Mouse (Mus musculus) limb, embryonic 13.5 days (tissue): ENCODE measurements around the gene Gclc. TPM values are rescaled to one million over a fixed set of nuclear protein-coding genes. Genes with fewer than 3 reads are reported as not detected.

Source experiments
- ATAC-seq: fragments of 200-750 bp; cut with Nextera tagmentation; 2 replicates; pipeline ENCODE4 v1.8.0; 2017; ENCODE audit warnings: low read depth, moderate number of reproducible peaks, moderate TSS enrichment; ENCODE audit not compliant: low FRiP score
- H3K27ac ChIP-seq: fragments of 300-500 bp; sonication (generic); 2 replicates; pipeline ENCODE4 v1.5.1; 2015; ENCODE audit warnings: inconsistent platforms, mild to moderate bottlenecking, moderate library complexity
- H3K27me3 ChIP-seq: fragments of 300-500 bp; sonication (generic); 2 replicates; pipeline ENCODE4 v1.6.1; 2015; ENCODE audit warnings: mild to moderate bottlenecking, inconsistent platforms
- H3K36me3 ChIP-seq: fragments of 300-500 bp; sonication (generic); 2 replicates; pipeline ENCODE4 v1.6.1; 2015; ENCODE audit warnings: inconsistent platforms, mild to moderate bottlenecking, moderate library complexity
- H3K4me1 ChIP-seq: fragments of 300-500 bp; sonication (generic); 2 replicates; pipeline ENCODE4 v1.6.1; 2015; ENCODE audit warnings: inconsistent platforms
- H3K4me2 ChIP-seq: fragments of 300-500 bp; sonication (generic); replicated peaks from 2 replicates; pipeline ENCODE4 v1.6.1; 2015; ENCODE audit warnings: inconsistent platforms, mild to moderate bottlenecking, moderate library complexity
- H3K4me3 ChIP-seq: fragments of 300-500 bp; sonication (generic); 2 replicates; pipeline ENCODE4 v1.5.1; 2015; ENCODE audit warnings: moderate library complexity, mild to moderate bottlenecking, inconsistent platforms
- H3K9ac ChIP-seq: fragments of 300-500 bp; sonication (generic); 2 replicates; pipeline ENCODE4 v1.6.1; 2015; ENCODE audit warnings: mild to moderate bottlenecking, inconsistent platforms
- H3K9me3 ChIP-seq: fragments of 300-500 bp; sonication (generic); 2 replicates; pipeline ENCODE4 v1.6.1; 2016; ENCODE audit warnings: inconsistent platforms
- WGBS: fragments of 180-500 bp; shearing (Covaris S2); methylation state at CpG from one replicate; pipeline ENCODE4 v1.1.7; 2015; 5-methylcytosine and 5-hydroxymethylcytosine counted together
- polyA plus RNA-seq: library from polyadenylated mRNA; unstranded; fragments of >200 nt; fragmentation: Nextera tagmentation; extraction: Ambion mirVana; gene quantifications from 2 replicates; pipeline ENCODE4 v1.2.1, GENCODE M21; 2015

Gene Gclc
- 11.0 and 11.4 TPM in 2 replicates for polyA plus RNA-seq

DNA sequence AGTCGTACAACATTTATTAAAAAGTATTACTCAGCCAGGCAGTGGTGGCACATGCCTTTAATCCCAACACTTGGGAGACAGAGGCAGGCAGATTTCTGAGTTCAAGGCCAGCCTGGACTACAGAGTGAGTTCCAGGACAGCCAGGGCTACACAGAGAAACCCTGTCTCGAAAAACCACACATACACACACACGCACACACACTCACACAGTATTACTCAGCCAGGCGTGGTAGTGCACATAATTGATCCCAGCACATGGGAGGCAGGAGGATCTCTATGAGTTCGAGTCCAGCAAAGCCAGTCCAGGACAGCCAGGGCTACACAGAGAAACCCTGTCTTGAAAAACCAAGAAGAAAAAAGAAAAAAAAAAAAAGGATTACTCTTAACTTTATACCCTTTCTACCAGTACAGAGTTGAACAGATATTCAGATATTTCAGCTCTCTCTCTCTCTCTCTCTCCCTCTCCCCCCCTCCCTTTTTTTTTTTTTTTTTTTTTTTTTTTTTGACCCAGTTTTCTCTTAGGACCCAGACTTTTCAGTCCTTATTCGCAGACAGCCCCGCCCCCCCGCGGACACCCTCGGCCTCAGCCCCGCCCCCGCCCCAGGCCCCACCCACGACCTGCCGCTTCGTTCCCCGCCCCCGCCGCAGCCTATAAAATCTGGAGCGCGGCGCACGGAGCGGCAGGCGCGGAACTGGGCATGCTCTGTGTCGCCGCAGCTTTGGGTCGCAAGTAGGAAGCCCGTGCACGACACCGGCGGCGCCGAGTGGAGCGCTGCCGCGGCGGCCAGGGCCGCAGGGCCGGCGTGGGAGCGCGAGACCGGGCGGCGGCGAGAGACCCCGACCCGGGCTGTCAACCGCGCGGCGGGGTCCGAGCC is at the start of gene Gclc:
Gene Gclc, plus strand, starts transcription at position 683 of the 875 bp plus-strand sequence.
- Histone ChIP-seq H3K4me2 (peak within 1 kb of the TSS; percentile 83), H3K27me3 (no peaks in the 10 kb centered on the region), H3K36me3 (no peaks in the 10 kb centered on the region), H3K4me1 (peaks cover 37% of the 10 kb centered on the region), H3K9ac (peak within 1 kb of the TSS; percentile 82), H3K4me3 (peak within 1 kb of the TSS; percentile 80), H3K9me3 (no peaks in the 10 kb centered on the region), H3K27ac (peak within 1 kb of the TSS; percentile 63; the same call in 1 of the 2 replicates)
- peak; percentile 80 for ATAC-seq
- 9% methylated on average over 47 of the region's 54 CpGs for WGBS

DNA sequence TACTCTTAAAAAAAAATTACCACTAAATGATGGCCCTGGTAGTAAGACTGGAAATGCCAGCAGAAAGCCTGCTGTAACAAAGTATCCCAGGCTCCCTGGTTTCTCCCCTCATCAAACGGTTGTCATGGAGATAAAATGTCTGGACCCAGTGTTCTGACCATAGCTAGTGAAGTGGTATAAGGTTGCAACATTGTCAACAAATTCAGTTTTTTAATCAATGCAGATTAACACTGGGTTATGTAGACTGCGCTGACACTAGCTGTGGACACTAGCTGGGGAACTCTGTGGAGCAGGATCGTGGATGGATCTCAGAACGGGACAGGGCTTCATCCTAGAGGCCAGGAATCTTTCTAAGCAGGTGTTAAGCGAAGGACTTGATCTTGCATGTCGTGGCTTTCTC is 47.8 kb upstream of the Gclc start:
- Histone ChIP-seq H3K4me1 (no peaks in the 10 kb centered on the region), H3K4me3 (no peak overlapping the region), H3K27me3 (no peaks in the 10 kb centered on the region), H3K9ac (no peak overlapping the region), H3K36me3 (no peaks in the 10 kb centered on the region), H3K4me2 (no peak overlapping the region), H3K27ac (no peak overlapping the region), H3K9me3 (no peaks in the 10 kb centered on the region)
- 86% methylated on average over 6 of the region's 6 CpGs for WGBS
- ATAC-seq = no peak

DNA sequence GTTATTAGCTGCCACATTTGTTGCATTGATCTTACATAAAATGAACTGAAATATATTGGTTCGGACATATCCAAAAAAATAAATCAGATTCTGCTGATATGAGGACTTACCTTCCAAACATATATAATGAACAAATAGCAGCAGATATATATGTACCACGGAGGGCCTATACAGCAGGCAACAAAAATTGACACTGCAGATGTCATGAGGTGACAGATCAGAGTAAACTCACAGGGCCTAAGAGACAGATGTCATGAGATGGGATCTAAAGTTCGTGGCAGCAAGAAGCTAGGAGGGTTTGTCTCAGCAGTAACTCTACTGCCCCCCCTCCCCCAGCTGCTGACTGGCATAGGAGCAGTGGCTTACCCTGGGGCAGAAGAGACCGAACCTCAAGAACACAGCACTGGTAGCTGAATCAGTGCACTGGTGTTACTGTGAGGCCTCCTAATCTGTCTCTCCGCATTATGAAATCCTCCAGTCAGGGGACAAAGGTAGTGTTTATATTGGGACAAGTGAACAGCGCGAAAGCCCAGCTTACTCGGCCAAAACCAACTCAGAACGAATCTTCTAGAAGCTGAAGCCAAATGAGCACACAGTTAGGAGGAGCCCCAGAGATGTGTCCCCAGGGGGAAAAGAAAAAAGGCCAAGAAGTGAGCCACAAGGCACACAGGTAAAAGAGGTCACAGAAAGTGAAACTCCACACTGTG is 46.7 kb upstream of the Gclc start:
- WGBS = 85% methylated on average over 9 of the region's 9 CpGs
- Histone ChIP-seq H3K36me3 (no peaks in the 10 kb centered on the region), H3K4me1 (no peaks in the 10 kb centered on the region), H3K9me3 (no peaks in the 10 kb centered on the region), H3K27me3 (no peaks in the 10 kb centered on the region), H3K9ac (no peak overlapping the region), H3K4me2 (no peak overlapping the region), H3K4me3 (no peak overlapping the region), H3K27ac (no peak overlapping the region)
- ATAC-seq = no peak

DNA sequence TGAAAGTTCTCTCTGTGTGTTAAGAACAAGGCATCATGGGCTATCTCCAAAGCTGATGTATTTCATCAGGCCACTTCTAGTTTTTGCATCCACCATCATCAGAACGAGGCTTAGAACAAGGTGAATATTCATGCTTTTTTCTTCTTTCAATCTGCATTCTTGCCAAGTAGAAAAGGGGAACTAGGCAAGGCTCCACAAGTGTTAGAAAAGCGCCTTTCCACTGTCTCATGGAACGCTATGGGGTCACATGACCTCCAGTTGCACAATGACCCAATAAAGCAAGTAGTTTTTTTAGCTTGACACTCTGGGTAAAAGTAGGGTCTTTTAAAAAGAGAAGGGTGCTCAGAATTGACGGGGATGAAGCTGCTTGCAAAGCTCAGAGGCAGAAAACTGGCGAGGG is 45.4 kb upstream of the Gclc start:
- no peak overlapping the region for H3K4me2 ChIP-seq
- no peak for ATAC-seq
- no peaks in the 10 kb centered on the region for H3K36me3 ChIP-seq
- no peak overlapping the region for H3K27ac ChIP-seq
- H3K9ac ChIP-seq = no peak overlapping the region
- 82% methylated on average over 5 of the region's 5 CpGs for WGBS
- H3K4me1 ChIP-seq = no peaks in the 10 kb centered on the region
- H3K4me3 ChIP-seq = no peak overlapping the region
- H3K9me3 ChIP-seq = no peaks in the 10 kb centered on the region
- H3K27me3 ChIP-seq = no peaks in the 10 kb centered on the region

DNA sequence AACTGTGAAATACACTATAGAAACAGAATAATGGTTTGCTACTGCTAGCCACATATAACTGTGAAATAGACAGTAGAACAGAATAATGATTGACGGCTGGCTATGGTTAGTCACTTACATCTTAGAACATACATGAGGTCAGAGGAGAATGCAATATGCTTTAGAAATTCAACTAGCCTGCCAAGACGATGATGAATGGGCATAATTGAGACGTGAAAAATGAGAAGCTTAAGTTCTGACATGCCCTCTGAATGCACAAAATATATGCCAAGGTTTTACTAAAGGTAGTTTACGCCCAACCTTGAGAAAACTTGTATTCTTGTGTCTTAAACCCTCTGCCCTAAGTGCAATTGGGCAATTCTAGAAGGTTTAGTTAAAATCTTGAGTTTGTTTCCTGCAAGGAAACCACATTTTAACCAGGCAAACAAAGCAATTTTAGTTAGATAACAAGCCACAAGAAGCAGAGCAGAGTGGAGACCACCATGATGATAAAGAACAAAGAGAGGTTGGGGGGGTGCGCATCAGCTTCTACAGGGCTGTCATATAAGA is 43.2 kb upstream of the Gclc start:
- Histone ChIP-seq H3K27me3 (no peaks in the 10 kb centered on the region), H3K4me1 (no peaks in the 10 kb centered on the region), H3K4me2 (no peak overlapping the region), H3K27ac (no peak overlapping the region), H3K9ac (no peak overlapping the region), H3K9me3 (no peaks in the 10 kb centered on the region), H3K4me3 (no peak overlapping the region), H3K36me3 (no peaks in the 10 kb centered on the region)
- no peak for ATAC-seq
- WGBS = 85% methylated on average over 5 of the region's 5 CpGs

DNA sequence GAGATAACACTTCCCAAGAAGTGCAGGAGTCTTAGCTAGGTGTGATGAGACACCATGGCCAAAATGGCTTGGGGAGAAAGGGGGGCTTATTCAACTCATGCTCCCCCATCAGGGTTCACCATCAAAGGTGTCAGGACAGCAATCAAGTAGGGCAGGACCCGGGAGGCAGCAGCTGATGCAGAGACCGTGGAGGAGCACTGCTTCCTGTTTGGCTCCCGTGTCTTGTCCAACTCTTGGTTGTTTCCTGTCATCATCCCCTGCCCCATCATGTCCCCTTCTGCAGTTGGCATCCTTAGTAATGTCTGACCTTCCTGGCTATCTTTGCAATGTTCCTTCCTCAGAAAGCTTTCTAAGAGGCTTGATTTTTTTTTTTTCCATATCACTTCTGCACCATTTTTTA is 41.5 kb upstream of the Gclc start:
- H3K4me3 ChIP-seq = no peak overlapping the region
- no peaks in the 10 kb centered on the region for H3K4me1 ChIP-seq
- H3K9me3 ChIP-seq = no peaks in the 10 kb centered on the region
- H3K9ac ChIP-seq = no peak overlapping the region
- ATAC-seq = no peak
- H3K27me3 ChIP-seq = no peaks in the 10 kb centered on the region
- H3K27ac ChIP-seq = no peak overlapping the region
- H3K36me3 ChIP-seq = no peaks in the 10 kb centered on the region
- no peak overlapping the region for H3K4me2 ChIP-seq
- 64% methylated on average over 3 of the region's 3 CpGs for WGBS

DNA sequence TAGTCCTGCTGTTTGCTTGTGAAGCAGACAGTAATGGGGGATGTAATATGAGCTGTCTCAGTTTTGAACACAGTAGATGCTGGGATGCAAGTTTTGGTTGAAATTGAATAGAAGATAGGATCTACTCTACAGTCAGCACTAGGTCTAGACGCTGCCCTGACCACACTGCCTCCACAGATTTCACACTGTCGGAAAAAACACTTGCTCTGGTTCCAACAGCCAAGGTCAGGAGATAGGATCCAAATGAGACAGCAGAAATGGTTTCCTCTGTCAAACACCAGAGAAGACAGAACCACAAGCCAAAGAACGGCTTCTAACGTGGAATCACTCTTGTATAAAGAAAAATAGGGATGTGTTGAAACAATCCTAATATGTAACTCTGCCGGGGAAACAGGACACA is 41.0 kb upstream of the Gclc start:
- Histone ChIP-seq H3K9me3 (no peaks in the 10 kb centered on the region), H3K4me2 (no peak overlapping the region), H3K4me3 (no peak overlapping the region), H3K27me3 (no peaks in the 10 kb centered on the region), H3K36me3 (no peaks in the 10 kb centered on the region), H3K4me1 (no peaks in the 10 kb centered on the region), H3K27ac (no peak overlapping the region), H3K9ac (no peak overlapping the region)
- 88% methylated on average over 5 of the region's 5 CpGs for WGBS
- ATAC-seq = no peak

DNA sequence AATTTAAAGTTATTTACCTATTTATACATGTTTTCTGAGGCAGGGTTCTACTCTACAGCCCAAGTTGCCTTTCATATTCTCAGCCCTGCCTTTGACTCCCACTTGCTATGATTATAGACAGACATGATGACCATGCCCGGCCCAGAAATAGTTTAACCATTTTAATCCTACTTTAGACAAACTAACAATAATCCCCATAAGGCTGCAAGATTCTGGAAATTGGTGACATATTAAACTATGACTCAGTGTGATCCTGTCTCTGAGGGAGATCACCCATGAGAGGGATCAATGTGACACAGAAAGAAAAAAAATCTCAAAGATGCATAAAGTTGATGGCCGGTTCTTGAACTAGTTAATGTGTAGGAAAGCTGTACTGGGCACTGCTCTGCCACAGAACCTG is 39.1 kb upstream of the Gclc start:
- H3K9me3 ChIP-seq = no peaks in the 10 kb centered on the region
- H3K4me3 ChIP-seq = no peak overlapping the region
- no peaks in the 10 kb centered on the region for H3K27me3 ChIP-seq
- WGBS = 83% methylated on average over 2 of the region's 2 CpGs
- no peaks in the 10 kb centered on the region for H3K36me3 ChIP-seq
- no peak overlapping the region for H3K9ac ChIP-seq
- ATAC-seq = no peak
- H3K4me2 ChIP-seq = no peak overlapping the region
- no peaks in the 10 kb centered on the region for H3K4me1 ChIP-seq
- H3K27ac ChIP-seq = no peak overlapping the region

DNA sequence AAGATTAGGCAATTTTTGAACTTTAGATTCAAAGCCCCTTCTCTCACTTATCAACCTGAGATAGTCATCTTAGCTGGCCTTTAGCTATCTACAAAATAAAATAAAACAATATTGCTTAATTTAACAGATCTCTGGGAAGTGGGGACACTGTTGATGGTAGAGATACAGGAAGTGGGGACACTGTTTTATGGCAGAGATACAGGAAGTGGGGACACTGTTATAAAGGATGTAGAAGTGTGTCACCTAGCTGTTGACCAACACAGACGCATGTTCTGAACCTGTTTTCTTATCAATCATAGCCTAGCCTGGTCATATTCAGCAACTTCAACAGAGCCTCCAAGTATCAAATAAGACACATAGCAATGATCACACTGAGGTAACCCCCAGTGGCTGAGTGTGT is 38.3 kb upstream of the Gclc start:
- Histone ChIP-seq H3K4me2 (no peak overlapping the region), H3K9ac (no peak overlapping the region), H3K27ac (no peak overlapping the region), H3K36me3 (no peaks in the 10 kb centered on the region), H3K4me3 (no peak overlapping the region), H3K27me3 (no peaks in the 10 kb centered on the region), H3K4me1 (no peaks in the 10 kb centered on the region), H3K9me3 (no peaks in the 10 kb centered on the region)
- ATAC-seq = no peak
- 96% methylated on average over 1 of the region's 1 CpGs for WGBS

DNA sequence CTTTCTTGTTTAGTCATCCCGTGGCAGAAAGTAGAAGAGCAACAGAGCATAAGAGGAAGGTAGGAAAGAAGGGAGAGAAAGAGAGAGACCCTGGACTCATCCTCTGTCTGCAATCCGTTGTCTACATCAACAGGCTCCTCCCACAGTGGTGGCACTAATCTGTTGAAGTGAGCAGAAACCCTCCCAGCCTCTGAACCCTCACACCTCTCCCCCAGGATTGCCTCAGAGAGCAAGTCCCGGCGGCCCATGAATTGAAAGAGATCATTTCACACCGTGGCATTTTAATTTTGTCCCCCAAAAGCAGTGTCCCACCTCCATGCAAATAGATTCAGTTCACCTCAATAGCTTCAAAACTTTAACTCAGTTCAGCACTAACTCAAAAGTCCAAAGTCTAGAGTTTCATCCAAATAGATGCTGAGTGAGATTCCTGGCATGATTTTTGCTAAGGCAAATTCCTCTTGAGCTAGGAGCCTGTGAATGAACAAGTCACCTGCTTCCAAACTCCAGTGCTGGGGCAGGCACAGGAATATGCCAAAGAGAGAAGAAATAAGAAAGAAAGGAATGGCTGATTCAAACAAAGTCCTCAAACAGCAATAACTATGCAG is 36.4 kb upstream of the Gclc start:
- H3K27me3 ChIP-seq = no peaks in the 10 kb centered on the region

DNA sequence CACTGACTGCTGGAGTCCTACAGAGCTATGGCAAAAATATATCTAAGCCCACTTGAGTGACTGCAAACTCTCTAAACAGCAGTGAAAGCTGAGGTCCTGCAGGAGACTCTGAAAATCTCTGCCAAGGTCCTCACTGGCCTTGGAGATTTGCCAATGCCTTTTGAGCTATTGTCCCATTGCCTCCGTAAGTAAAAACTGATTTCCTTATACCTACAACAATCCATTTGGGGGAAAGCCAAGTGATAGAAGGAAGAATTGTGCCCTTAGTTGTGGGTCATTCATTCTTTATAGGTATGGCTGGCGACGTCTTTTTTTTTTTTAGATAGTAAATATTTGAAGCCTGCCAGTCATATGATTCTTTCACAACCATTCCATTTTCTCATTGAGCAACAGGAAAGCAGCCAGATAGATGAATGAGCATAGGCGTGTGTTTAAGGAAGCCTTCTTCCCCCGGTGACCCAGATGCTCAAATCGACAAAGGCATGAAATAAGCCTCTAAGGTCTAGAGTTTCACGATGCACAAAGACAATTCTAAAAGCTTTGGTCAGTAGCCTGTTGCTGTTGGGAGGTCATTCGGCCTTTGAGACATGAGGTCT is 35.4 kb upstream of the Gclc start:
- no peak overlapping the region for H3K4me2 ChIP-seq
- H3K27me3 ChIP-seq = no peaks in the 10 kb centered on the region
- H3K9ac ChIP-seq = no peak overlapping the region
- H3K9me3 ChIP-seq = no peaks in the 10 kb centered on the region
- H3K27ac ChIP-seq = no peak overlapping the region
- no peaks in the 10 kb centered on the region for H3K36me3 ChIP-seq
- H3K4me3 ChIP-seq = no peak overlapping the region
- H3K4me1 ChIP-seq = no peaks in the 10 kb centered on the region
- 84% methylated on average over 8 of the region's 8 CpGs for WGBS
- no peak for ATAC-seq

More for the DNA sequence above, 36.4 kb upstream of the Gclc start:
- H3K36me3 ChIP-seq = no peaks in the 10 kb centered on the region
- H3K9me3 ChIP-seq = no peaks in the 10 kb centered on the region
- no peak overlapping the region for H3K9ac ChIP-seq
- no peaks in the 10 kb centered on the region for H3K4me1 ChIP-seq
- H3K4me2 ChIP-seq = no peak overlapping the region
- ATAC-seq = no peak
- H3K27ac ChIP-seq = no peak overlapping the region
- 58% methylated on average over 5 of the region's 5 CpGs for WGBS
- H3K4me3 ChIP-seq = no peak overlapping the region

DNA sequence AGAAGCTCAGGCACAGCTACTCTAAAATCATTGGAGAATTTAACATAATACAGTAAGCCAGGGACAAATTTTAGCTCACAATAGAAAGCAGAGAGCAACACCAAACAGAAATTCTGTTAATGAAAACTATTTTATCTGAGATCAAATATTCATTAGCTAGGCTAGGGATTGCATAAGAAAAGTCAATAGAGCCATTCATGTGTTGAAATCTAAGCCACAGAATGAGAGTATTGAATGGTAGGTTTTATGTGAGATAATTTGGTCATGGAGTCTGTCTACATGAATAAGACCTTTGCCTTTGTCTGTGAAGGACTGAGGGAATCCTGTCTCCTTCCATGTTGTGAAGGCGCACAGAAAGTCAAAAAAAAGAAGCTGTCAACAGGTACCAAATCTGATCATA is 34.7 kb upstream of the Gclc start:
- Histone ChIP-seq H3K4me3 (no peak overlapping the region), H3K27me3 (no peaks in the 10 kb centered on the region), H3K4me1 (no peaks in the 10 kb centered on the region), H3K27ac (no peak overlapping the region), H3K9me3 (no peaks in the 10 kb centered on the region), H3K4me2 (no peak overlapping the region), H3K36me3 (no peaks in the 10 kb centered on the region), H3K9ac (no peak overlapping the region)
- WGBS = 92% methylated on average over 1 of the region's 1 CpGs
- ATAC-seq = no peak
